Mouse (Mus musculus): ENCODE measurements around the gene Tctex1d1. TPM values are rescaled to one million over a fixed set of nuclear protein-coding genes. Genes with fewer than 3 reads are reported as not detected.

Gene Tctex1d1
- polyA plus RNA-seq, 1 experiment from 2014 or later = 0.37 TPM

GRCm38 (mm10) chr4:102964174-102964573, 14.2 kb upstream of the Tctex1d1 start:
- Histone ChIP-seq H3K36me3 (ENCODE audit: control insufficient read depth, insufficient read depth, low read length) (no peaks in the 10 kb centered on the region), H3K9ac (ENCODE audit: low read length) (no peak overlapping the region), H3K27me3 (ENCODE audit: control insufficient read depth, insufficient read depth, low read length) (no peaks in the 10 kb centered on the region), H3K9me3 (ENCODE audit: control insufficient read depth, low read length) (no peaks in the 10 kb centered on the region), H3K4me3 (ENCODE audit: low read depth, low read length) (no peak overlapping the region), H3K4me2 (ENCODE audit: low read depth, severe bottlenecking) (no peak overlapping the region), H3K27ac (replicated peaks; ENCODE audit: low read depth, low read length) (no peak overlapping the region), H3K4me1 (ENCODE audit: control insufficient read depth, insufficient read depth, low read length) (no peaks in the 10 kb centered on the region)
- no peak for DNase-seq (ENCODE audit: low spot score)
- no peak for ATAC-seq (ENCODE audit: insufficient number of reproducible peaks, low FRiP score, low TSS enrichment, low read depth)
- WGBS = 71% methylated on average over 3 of the region's 3 CpGs

DNA sequence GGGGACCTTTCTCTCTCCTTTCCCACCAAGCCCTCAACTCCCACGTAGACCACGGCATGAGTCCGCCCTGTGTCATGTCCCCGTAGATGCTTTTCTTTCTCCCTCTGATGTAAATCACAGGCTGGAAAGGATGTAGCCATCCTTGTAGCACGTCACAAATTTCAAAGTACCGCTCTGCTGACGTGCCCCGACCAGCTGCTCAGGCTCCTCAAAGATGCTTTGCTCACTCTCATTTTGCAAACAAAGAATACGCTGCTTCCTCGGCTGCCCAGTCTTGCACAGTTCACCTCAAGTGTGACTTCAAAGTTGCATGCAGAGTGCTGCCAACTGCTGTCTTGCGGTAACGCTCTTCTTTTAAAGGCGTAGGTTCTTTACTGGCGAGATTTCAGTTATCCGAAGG, 10.6 kb upstream of the Tctex1d1 start:
- Histone ChIP-seq H3K36me3 (ENCODE audit: control insufficient read depth, insufficient read depth, low read length) (no peaks in the 10 kb centered on the region), H3K9me3 (ENCODE audit: control insufficient read depth, low read length) (no peaks in the 10 kb centered on the region)

GRCm38 (mm10) chr4:102969599-102969998, 8.8 kb upstream of the Tctex1d1 start:
- 91% methylated on average over 5 of the region's 5 CpGs for WGBS
- H3K4me3 ChIP-seq (ENCODE audit: low read depth, low read length) = no peak overlapping the region
- ATAC-seq (ENCODE audit: insufficient number of reproducible peaks, low FRiP score, low TSS enrichment, low read depth) = no peak

More for the DNA sequence above, 10.6 kb upstream of the Tctex1d1 start:
- DNase-seq (ENCODE audit: low spot score) = no peak
- Histone ChIP-seq H3K27me3 (ENCODE audit: control insufficient read depth, insufficient read depth, low read length) (no peaks in the 10 kb centered on the region), H3K4me1 (ENCODE audit: control insufficient read depth, insufficient read depth, low read length) (no peaks in the 10 kb centered on the region), H3K4me2 (ENCODE audit: low read depth, severe bottlenecking) (no peak overlapping the region), H3K4me3 (ENCODE audit: low read depth, low read length) (no peak overlapping the region), H3K9ac (ENCODE audit: low read length) (no peak overlapping the region), H3K27ac (replicated peaks; ENCODE audit: low read depth, low read length) (no peak overlapping the region)
- 89% methylated on average over 15 of the region's 15 CpGs for WGBS
- no peak for ATAC-seq (ENCODE audit: insufficient number of reproducible peaks, low FRiP score, low TSS enrichment, low read depth)

DNA sequence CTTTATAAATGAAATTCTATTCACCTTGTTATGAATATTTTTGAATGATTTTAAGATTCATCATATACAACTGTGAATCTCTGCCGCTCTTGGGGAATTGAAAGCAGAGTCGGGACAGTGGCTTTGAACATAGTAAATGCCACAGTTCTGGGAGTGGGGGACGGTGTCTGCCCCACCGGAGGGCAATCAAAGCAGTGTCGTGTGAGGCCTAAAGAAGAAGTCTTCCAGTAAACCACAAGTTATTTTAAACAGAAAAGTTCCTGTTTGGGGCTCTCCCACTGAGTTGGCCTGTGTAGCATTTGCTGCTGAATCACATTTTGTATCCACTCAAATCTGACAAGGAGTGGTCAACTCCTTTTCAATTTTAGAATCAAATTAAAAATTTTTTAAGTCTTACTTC, 7.2 kb upstream of the Tctex1d1 start:
- no peaks in the 10 kb centered on the region for H3K4me1 ChIP-seq (ENCODE audit: control insufficient read depth, insufficient read depth, low read length)
- ATAC-seq (ENCODE audit: insufficient number of reproducible peaks, low FRiP score, low TSS enrichment, low read depth) = no peak
- H3K27me3 ChIP-seq (ENCODE audit: control insufficient read depth, insufficient read depth, low read length) = no peaks in the 10 kb centered on the region
- H3K9me3 ChIP-seq (ENCODE audit: control insufficient read depth, low read length) = no peaks in the 10 kb centered on the region
- H3K27ac ChIP-seq (replicated peaks; ENCODE audit: low read depth, low read length) = no peak overlapping the region
- H3K4me3 ChIP-seq (ENCODE audit: low read depth, low read length) = no peak overlapping the region
- no peak for DNase-seq (ENCODE audit: low spot score)
- H3K9ac ChIP-seq (ENCODE audit: low read length) = no peak overlapping the region
- 72% methylated on average over 5 of the region's 5 CpGs for WGBS
- H3K36me3 ChIP-seq (ENCODE audit: control insufficient read depth, insufficient read depth, low read length) = no peaks in the 10 kb centered on the region
- H3K4me2 ChIP-seq (ENCODE audit: low read depth, severe bottlenecking) = no peak overlapping the region

More at GRCm38 (mm10) chr4:102969599-102969998, 8.8 kb upstream of the Tctex1d1 start:
- Histone ChIP-seq H3K27me3 (ENCODE audit: control insufficient read depth, insufficient read depth, low read length) (no peaks in the 10 kb centered on the region), H3K9me3 (ENCODE audit: control insufficient read depth, low read length) (no peaks in the 10 kb centered on the region), H3K9ac (ENCODE audit: low read length) (no peak overlapping the region), H3K27ac (replicated peaks; ENCODE audit: low read depth, low read length) (no peak overlapping the region), H3K4me2 (ENCODE audit: low read depth, severe bottlenecking) (no peak overlapping the region), H3K4me1 (ENCODE audit: control insufficient read depth, insufficient read depth, low read length) (no peaks in the 10 kb centered on the region), H3K36me3 (ENCODE audit: control insufficient read depth, insufficient read depth, low read length) (no peaks in the 10 kb centered on the region)
- DNase-seq (ENCODE audit: low spot score) = no peak

DNA sequence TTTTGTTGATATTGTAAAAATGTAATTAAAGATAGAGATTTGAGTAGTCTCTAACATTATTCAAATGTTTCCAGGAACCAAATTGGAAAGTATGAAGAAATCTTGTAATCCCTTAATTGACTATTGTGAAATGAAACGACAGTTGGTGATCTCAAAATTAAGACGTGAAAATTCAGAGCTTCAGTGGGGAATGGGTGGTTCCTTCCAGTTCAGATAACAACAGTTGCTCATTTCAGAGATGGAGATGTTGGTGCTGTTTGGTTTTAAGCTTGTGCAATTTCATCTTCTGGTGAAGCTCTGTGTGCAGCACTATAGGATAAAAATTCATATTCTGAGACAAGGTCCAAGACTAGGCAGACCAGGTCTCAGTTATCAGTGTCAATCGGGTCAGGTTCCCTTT, 6.3 kb upstream of the Tctex1d1 start:
- 79% methylated on average over 3 of the region's 3 CpGs for WGBS
- Histone ChIP-seq H3K9ac (ENCODE audit: low read length) (no peak overlapping the region), H3K27me3 (ENCODE audit: control insufficient read depth, insufficient read depth, low read length) (no peaks in the 10 kb centered on the region), H3K4me3 (ENCODE audit: low read depth, low read length) (no peak overlapping the region), H3K4me2 (ENCODE audit: low read depth, severe bottlenecking) (no peak overlapping the region), H3K9me3 (ENCODE audit: control insufficient read depth, low read length) (no peaks in the 10 kb centered on the region), H3K36me3 (ENCODE audit: control insufficient read depth, insufficient read depth, low read length) (no peaks in the 10 kb centered on the region), H3K4me1 (ENCODE audit: control insufficient read depth, insufficient read depth, low read length) (no peaks in the 10 kb centered on the region), H3K27ac (replicated peaks; ENCODE audit: low read depth, low read length) (no peak overlapping the region)
- ATAC-seq (ENCODE audit: insufficient number of reproducible peaks, low FRiP score, low TSS enrichment, low read depth) (no peak), DNase-seq (ENCODE audit: low spot score) (no peak)

- H3K4me2 ChIP-seq (ENCODE audit: low read depth, severe bottlenecking) = no peak overlapping the region
- 0 out of 2 replicates have a peak, but pooled peaks cover 3% of the 10 kb centered on the region for H3K4me1 ChIP-seq (ENCODE audit: control insufficient read depth, insufficient read depth, low read length)
- WGBS = 45% methylated on average over 5 of the region's 5 CpGs
Measured at GRCm38 (mm10) chr4:102974172-102974571, 4.2 kb upstream of the Tctex1d1 start.

GRCm38 (mm10) chr4:102976290-102977275, 1.8 kb upstream of the Tctex1d1 start:
- no peak overlapping the region for H3K4me2 ChIP-seq (ENCODE audit: low read depth, severe bottlenecking)
- no peaks in the 10 kb centered on the region for H3K9me3 ChIP-seq (ENCODE audit: control insufficient read depth, low read length)
- DNase-seq (ENCODE audit: low spot score) (no peak), ATAC-seq (ENCODE audit: insufficient number of reproducible peaks, low FRiP score, low TSS enrichment, low read depth) (0 out of 2 replicates have a peak, but pooled peaks have one; percentile 3)
- H3K4me1 ChIP-seq (ENCODE audit: control insufficient read depth, insufficient read depth, low read length) = 0 out of 2 replicates have a peak, but pooled peaks cover 3% of the 10 kb centered on the region
- 44% methylated on average over 12 of the region's 12 CpGs for WGBS
- peaks cover 6% of the 10 kb centered on the region; the same call in 1 of the 2 replicates for H3K27me3 ChIP-seq (ENCODE audit: control insufficient read depth, insufficient read depth, low read length)
- no peak overlapping the region for H3K9ac ChIP-seq (ENCODE audit: low read length)
- H3K36me3 ChIP-seq (ENCODE audit: control insufficient read depth, insufficient read depth, low read length) = no peaks in the 10 kb centered on the region
- no peak overlapping the region for H3K27ac ChIP-seq (replicated peaks; ENCODE audit: low read depth, low read length)
- no peak overlapping the region for H3K4me3 ChIP-seq (ENCODE audit: low read depth, low read length)

More at GRCm38 (mm10) chr4:102974172-102974571, 4.2 kb upstream of the Tctex1d1 start:
- Histone ChIP-seq H3K9ac (ENCODE audit: low read length) (no peak overlapping the region), H3K9me3 (ENCODE audit: control insufficient read depth, low read length) (no peaks in the 10 kb centered on the region), H3K27ac (replicated peaks; ENCODE audit: low read depth, low read length) (no peak overlapping the region), H3K27me3 (ENCODE audit: control insufficient read depth, insufficient read depth, low read length) (0 out of 2 replicates have a peak, but pooled peaks cover 3% of the 10 kb centered on the region), H3K36me3 (ENCODE audit: control insufficient read depth, insufficient read depth, low read length) (no peaks in the 10 kb centered on the region), H3K4me3 (ENCODE audit: low read depth, low read length) (no peak overlapping the region)
- no peak for ATAC-seq (ENCODE audit: insufficient number of reproducible peaks, low FRiP score, low TSS enrichment, low read depth)
- no peak for DNase-seq (ENCODE audit: low spot score)

DNA sequence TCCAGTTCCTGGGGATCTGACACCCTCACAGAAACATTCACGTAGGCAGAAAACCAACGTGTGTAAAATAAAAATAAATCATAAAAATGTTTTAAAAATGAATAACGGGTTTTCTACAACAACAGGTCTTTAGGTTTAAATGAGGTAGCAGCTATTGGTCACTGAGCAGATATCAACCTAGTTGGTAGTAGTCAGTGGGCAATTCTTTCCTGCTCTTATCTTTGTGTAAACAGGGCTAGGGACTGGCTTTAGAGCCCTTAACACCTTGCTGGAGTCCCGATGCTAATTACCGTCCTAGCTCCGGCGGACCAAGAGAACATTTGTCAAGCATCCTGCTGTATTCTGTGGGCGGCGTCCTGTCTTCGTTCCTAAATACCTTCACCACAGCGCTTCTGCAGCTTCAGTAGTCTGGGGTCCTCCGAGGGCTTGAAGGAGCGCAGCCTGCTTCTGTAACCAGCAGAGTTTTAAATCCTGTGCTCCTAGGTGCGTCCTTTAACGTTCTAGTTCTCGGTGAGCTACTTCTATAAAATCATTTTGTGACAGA, 556 bp upstream of the Tctex1d1 start:
- Histone ChIP-seq H3K4me1 (ENCODE audit: control insufficient read depth, insufficient read depth, low read length) (0 out of 2 replicates have a peak, but pooled peaks cover 3% of the 10 kb centered on the region), H3K9ac (ENCODE audit: low read length) (no peak overlapping the region), H3K27me3 (ENCODE audit: control insufficient read depth, insufficient read depth, low read length) (peaks cover 6% of the 10 kb centered on the region; the same call in 1 of the 2 replicates), H3K36me3 (ENCODE audit: control insufficient read depth, insufficient read depth, low read length) (no peaks in the 10 kb centered on the region), H3K4me2 (ENCODE audit: low read depth, severe bottlenecking) (peak overlapping the region; percentile 65), H3K27ac (replicated peaks; ENCODE audit: low read depth, low read length) (no peak overlapping the region), H3K9me3 (ENCODE audit: control insufficient read depth, low read length) (no peaks in the 10 kb centered on the region), H3K4me3 (ENCODE audit: low read depth, low read length) (no peak overlapping the region)
- peak; percentile 47 for DNase-seq (ENCODE audit: low spot score)
- ATAC-seq (ENCODE audit: insufficient number of reproducible peaks, low FRiP score, low TSS enrichment, low read depth) = no peak
- 6% methylated on average over 16 of the region's 16 CpGs for WGBS

Data from limb, embryonic 11.5 days (tissue).